Mouse (Mus musculus) forebrain, embryonic 10.5 days (tissue): ENCODE measurements around the gene Pars2. TPM values are rescaled to one million over a fixed set of nuclear protein-coding genes. Genes with fewer than 3 reads are reported as not detected.

Experiments
- DNase-seq: peaks from one replicate; pipeline ENCODE4 v3.0.0-alpha.2; 2017; ENCODE audit warnings: low spot score; ENCODE audit errors: extremely low spot score
- H3K27ac ChIP-seq: fragments of 300-500 bp; sonication (generic); 2 replicates; pipeline ENCODE4 v1.5.1; 2016; ENCODE audit warnings: mild to moderate bottlenecking
- H3K27me3 ChIP-seq: fragments of 300-500 bp; sonication (generic); 2 replicates; pipeline ENCODE4 v1.6.1; 2016; ENCODE audit warnings: mild to moderate bottlenecking; ENCODE audit not compliant: poor library complexity, severe bottlenecking
- H3K36me3 ChIP-seq: fragments of 300-500 bp; sonication (generic); replicated peaks from 2 replicates; pipeline ENCODE4 v1.6.1; 2016; ENCODE audit warnings: mild to moderate bottlenecking, moderate library complexity
- H3K4me1 ChIP-seq: fragments of 300-500 bp; sonication (generic); 2 replicates; pipeline ENCODE4 v1.6.1; 2016
- H3K4me3 ChIP-seq: fragments of 300-500 bp; sonication (generic); 2 replicates; pipeline ENCODE4 v1.5.1; 2016; ENCODE audit warnings: mild to moderate bottlenecking, moderate library complexity
- H3K9me3 ChIP-seq: fragments of 300-500 bp; sonication (generic); 2 replicates; pipeline ENCODE4 v1.6.1; 2016; ENCODE audit warnings: mild to moderate bottlenecking, moderate library complexity
- WGBS: fragments of 180-500 bp; shearing (Covaris S2); methylation state at CpG from one replicate; pipeline ENCODE4 v1.1.7; 2016; 5-methylcytosine and 5-hydroxymethylcytosine counted together
- polyA plus RNA-seq: library from polyadenylated mRNA; unstranded; fragments of >200 nt; fragmentation: Nextera tagmentation; extraction: Ambion mirVana; gene quantifications from 2 replicates; pipeline ENCODE4 v1.2.1, GENCODE M21; 2016

Gene Pars2
- polyA plus RNA-seq, 1 experiment from 2014 or later = 14.9 TPM

- Histone ChIP-seq H3K27me3 (no peaks in the 10 kb centered on the region), H3K36me3 (no peaks in the 10 kb centered on the region), H3K4me3 (no peak overlapping the region), H3K9me3 (no peaks in the 10 kb centered on the region; the same call in 1 of the 2 replicates), H3K27ac (no peak overlapping the region), H3K4me1 (no peaks in the 10 kb centered on the region; the same call in 1 of the 2 replicates)
- WGBS = 61% methylated on average over 3 of the region's 3 CpGs
- no peak for DNase-seq
Measured at GRCm38 (mm10) chr4:106688636-106689296, 37.9 kb downstream of the Pars2 start.

- H3K27me3 ChIP-seq = peaks cover 8% of the 10 kb centered on the region; the same call in 1 of the 2 replicates
- H3K27ac ChIP-seq = no peak overlapping the region
- 83% methylated on average over 15 of the region's 15 CpGs for WGBS
- DNase-seq = no peak
- no peak overlapping the region for H3K4me3 ChIP-seq
- no peaks in the 10 kb centered on the region for H3K9me3 ChIP-seq
- no peaks in the 10 kb centered on the region for H3K36me3 ChIP-seq
- H3K4me1 ChIP-seq = no peaks in the 10 kb centered on the region; the same call in 1 of the 2 replicates
Measured at GRCm38 (mm10) chr4:106693841-106694430, 43.1 kb downstream of the Pars2 start.

GRCm38 (mm10) chr4:106699989-106700388 is 49.1 kb downstream of the Pars2 start:
- no peak overlapping the region for H3K27ac ChIP-seq
- H3K9me3 ChIP-seq = no peaks in the 10 kb centered on the region
- peak; percentile 69 for DNase-seq
- no peaks in the 10 kb centered on the region for H3K36me3 ChIP-seq
- 21% methylated on average over 9 of the region's 9 CpGs for WGBS
- H3K4me1 ChIP-seq = peaks cover 32% of the 10 kb centered on the region
- H3K27me3 ChIP-seq = peaks cover 20% of the 10 kb centered on the region
- H3K4me3 ChIP-seq = no peak overlapping the region; the same call in 1 of the 2 replicates

GRCm38 (mm10) chr4:106700798-106701197 is 49.9 kb downstream of the Pars2 start:
- Histone ChIP-seq H3K27me3 (peaks cover 13% of the 10 kb centered on the region), H3K4me3 (no peak overlapping the region), H3K9me3 (no peaks in the 10 kb centered on the region), H3K4me1 (peaks cover 40% of the 10 kb centered on the region), H3K27ac (no peak overlapping the region), H3K36me3 (no peaks in the 10 kb centered on the region)
- WGBS = 57% methylated on average over 4 of the region's 4 CpGs
- no peak for DNase-seq

- H3K27ac ChIP-seq = 0 out of 2 replicates have a peak overlapping the region, but pooled peaks have one; percentile 20
- WGBS = 93% methylated on average over 10 of the region's 10 CpGs
Measured at GRCm38 (mm10) chr4:106703956-106704355, 53.1 kb downstream of the Pars2 start.

GRCm38 (mm10) chr4:106704416-106704815 is 53.5 kb downstream of the Pars2 start:
- H3K9me3 ChIP-seq = no peaks in the 10 kb centered on the region
- H3K4me3 ChIP-seq = no peak overlapping the region
- H3K27me3 ChIP-seq = peaks cover 14% of the 10 kb centered on the region
- DNase-seq = no peak
- WGBS = 74% methylated on average over 11 of the region's 11 CpGs
- H3K4me1 ChIP-seq = peaks cover 51% of the 10 kb centered on the region
- H3K36me3 ChIP-seq = no peaks in the 10 kb centered on the region
- 0 out of 2 replicates have a peak overlapping the region, but pooled peaks have one; percentile 20 for H3K27ac ChIP-seq

More at GRCm38 (mm10) chr4:106703956-106704355, 53.1 kb downstream of the Pars2 start:
- Histone ChIP-seq H3K9me3 (no peaks in the 10 kb centered on the region), H3K4me3 (no peak overlapping the region), H3K4me1 (peaks cover 51% of the 10 kb centered on the region), H3K36me3 (no peaks in the 10 kb centered on the region), H3K27me3 (peaks cover 13% of the 10 kb centered on the region)
- DNase-seq = no peak

Other genes with a start within 250 kb of the Pars2 start
- gene Pcsk9, start 186.7 kb upstream of the Pars2 start, polyA plus RNA-seq = 5.9 and 6.9 TPM in 2 replicates
- gene Bsnd, start 158.8 kb upstream of the Pars2 start, polyA plus RNA-seq = not detected in 2 replicates
- gene Dhcr24, start 90.0 kb upstream of the Pars2 start, polyA plus RNA-seq = 10.5 and 11.7 TPM in 2 replicates
- gene Lexm, start 33.8 kb upstream of the Pars2 start, polyA plus RNA-seq = 0.36 TPM in 1 of 2 replicates, not detected in the other
- gene Ttc22, start 28.6 kb upstream of the Pars2 start, polyA plus RNA-seq = not detected in 2 replicates
- 105 and 114 TPM in 2 replicates for gene Ttc4, start 27.9 kb downstream of the Pars2 start, polyA plus RNA-seq
- 0.06 and 0.12 TPM in 2 replicates for gene Mroh7, start 79.9 kb downstream of the Pars2 start, polyA plus RNA-seq
- 0.09 TPM in 1 of 2 replicates, not detected in the other for gene Fam151a, start 82.8 kb downstream of the Pars2 start, polyA plus RNA-seq
- 1.9 and 2.1 TPM in 2 replicates for gene Acot11, start 153.9 kb downstream of the Pars2 start, polyA plus RNA-seq